Mouse (Mus musculus) kidney, adult 2 months (tissue): ENCODE data around the gene Cyp8b1.

Experiments
- CTCF ChIP-seq: fragments of 200-500 bp; conservative IDR thresholded peaks from 2 replicates; pipeline ENCODE4 v1.5.1; 2011; ENCODE audit warnings: low read depth, mild to moderate bottlenecking, control low read depth, low read length, moderate library complexity, mixed read lengths; ENCODE audit not compliant: insufficient read depth, insufficient read length
- POLR2A ChIP-seq: fragments of 200-500 bp; IDR thresholded peaks from one replicate; pipeline ENCODE4 v1.6.1; 2011; ENCODE audit warnings: low read depth, low read length, control low read depth

GRCm38 (mm10) chr9:121906456-121906855 lies 9.6 kb downstream of the Cyp8b1 start:
- TF ChIP-seq CTCF (no peak), POLR2A (no peak)
